Mouse (Mus musculus) stomach, postnatal 0 days (tissue): ENCODE results near the gene Col4a4.

ENCODE experiments used
- CTCF ChIP-seq: IDR thresholded peaks from 2 replicates; pipeline ENCODE4 v1.5.1; 2016; ENCODE audit warnings: antibody characterized with exemption, low read depth, mild to moderate bottlenecking, moderate library complexity
- EP300 ChIP-seq: optimal IDR thresholded peaks from 2 replicates; pipeline ENCODE3; 2016; ENCODE audit warnings: antibody characterized with exemption

- TF ChIP-seq CTCF (no peak), EP300 (no peak)
These were observed 127.3 kb downstream of the Col4a4 start for GRCm38 (mm10) chr1:82459350-82459749.
